Mouse (Mus musculus) bone marrow macrophage, adult 2 months (primary cell): ENCODE measurements at regions not wholly inside any gene's neighbourhood (a gene's known extent, or its start where the extent isn't known, plus 50 kb on each side); places are given as distances from the start of the nearest gene placed in this dataset.

Experiments
- H3K27ac ChIP-seq: 2 replicates; pipeline ENCODE4 v1.5.1; 2012; ENCODE audit warnings: low read depth, low read length; ENCODE audit not compliant: insufficient read depth
- H3K4me1 ChIP-seq: 2 replicates; pipeline ENCODE4 v1.6.1; 2012; ENCODE audit warnings: low read length; ENCODE audit not compliant: control insufficient read depth, insufficient read depth
- H3K4me3 ChIP-seq: 2 replicates; pipeline ENCODE4 v1.5.1; 2012; ENCODE audit warnings: mild to moderate bottlenecking, low read length, moderate library complexity; ENCODE audit not compliant: insufficient read depth
- CTCF ChIP-seq: IDR thresholded peaks from 2 replicates; pipeline ENCODE4 v1.5.1; 2012; ENCODE audit warnings: low read depth, mild to moderate bottlenecking, low read length, moderate library complexity
- POLR2A ChIP-seq: IDR thresholded peaks from 2 replicates; pipeline ENCODE4 v1.6.1; 2012; ENCODE audit warnings: mild to moderate bottlenecking, low read depth, low read length, borderline replicate concordance

DNA sequence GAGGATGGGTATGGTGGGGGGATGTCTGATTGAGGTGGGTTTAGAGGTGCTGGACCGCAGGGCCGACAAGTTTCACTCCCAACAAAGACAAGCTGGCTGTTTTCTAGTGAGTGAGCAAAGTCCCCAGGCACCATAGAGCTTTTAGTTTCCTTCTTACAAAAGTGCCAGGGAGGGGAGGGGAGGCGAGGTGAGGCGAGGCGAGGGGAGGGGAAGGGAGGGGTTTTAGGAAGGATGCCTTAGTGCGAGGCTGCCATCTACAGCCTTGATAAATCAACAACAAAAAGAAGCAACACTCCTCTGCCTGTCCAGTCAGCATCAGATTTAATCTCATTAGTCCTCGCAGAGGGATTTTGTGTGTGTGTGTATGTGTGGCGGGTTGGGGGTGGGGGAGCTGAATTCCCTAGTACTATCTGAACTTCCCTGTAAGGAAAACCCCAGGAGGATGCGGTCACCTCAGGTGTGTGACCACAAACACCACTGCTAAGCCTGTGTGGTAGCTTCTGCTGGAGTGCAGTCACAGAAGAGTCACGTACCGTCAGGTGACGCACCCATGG is 103.8 kb downstream of the Tbx4 start:
- H3K4me1 ChIP-seq, result 0 out of 2 replicates have a peak, but pooled peaks cover 2% of the 10 kb centered on the region
- TF ChIP-seq POLR2A (no peak), CTCF (no peak)
- peak overlapping the region; percentile 40 for H3K4me3 ChIP-seq
- no peak overlapping the region for H3K27ac ChIP-seq

DNA sequence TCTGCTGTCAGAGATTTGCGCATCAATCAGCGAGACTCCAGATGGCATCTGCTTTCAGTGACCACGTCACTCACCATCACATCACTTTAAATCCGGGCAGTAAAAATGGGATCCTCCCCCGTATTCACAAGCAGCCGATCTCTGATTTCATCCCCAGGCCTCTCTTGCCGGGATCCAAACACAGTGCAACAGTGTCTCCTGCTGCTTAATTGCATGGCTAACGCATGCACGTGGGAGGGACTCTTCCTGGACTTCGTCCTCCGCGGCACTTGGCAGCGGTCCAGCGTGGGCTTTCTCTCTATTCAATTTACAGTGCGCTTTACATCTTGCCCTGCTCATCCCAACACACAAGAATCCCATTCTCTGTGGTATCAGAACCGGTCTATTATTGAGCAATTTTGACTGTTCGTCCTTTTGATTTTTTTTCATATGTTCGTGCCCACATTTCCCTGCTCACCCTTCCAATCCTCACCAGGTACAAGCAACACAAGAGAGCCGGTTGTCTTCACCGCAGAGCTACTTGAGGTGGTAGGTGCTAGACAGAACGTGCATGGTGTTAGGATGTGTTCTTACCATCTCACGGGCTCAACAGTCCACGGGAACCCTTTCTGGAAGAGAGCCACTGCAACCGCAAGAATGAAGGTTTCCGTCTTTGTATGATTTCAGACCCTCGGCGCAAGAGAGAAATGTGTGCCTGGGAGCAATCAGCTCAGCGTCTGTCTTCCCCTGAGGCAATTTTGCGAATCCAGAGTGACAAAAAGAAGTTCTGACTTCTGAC is 109.3 kb downstream of the Tbx4 start:
- H3K27ac ChIP-seq, result no peak overlapping the region
- H3K4me3 ChIP-seq, result no peak overlapping the region
- H3K4me1 ChIP-seq, result no peaks in the 10 kb centered on the region
- TF ChIP-seq CTCF (no peak), POLR2A (no peak)

DNA sequence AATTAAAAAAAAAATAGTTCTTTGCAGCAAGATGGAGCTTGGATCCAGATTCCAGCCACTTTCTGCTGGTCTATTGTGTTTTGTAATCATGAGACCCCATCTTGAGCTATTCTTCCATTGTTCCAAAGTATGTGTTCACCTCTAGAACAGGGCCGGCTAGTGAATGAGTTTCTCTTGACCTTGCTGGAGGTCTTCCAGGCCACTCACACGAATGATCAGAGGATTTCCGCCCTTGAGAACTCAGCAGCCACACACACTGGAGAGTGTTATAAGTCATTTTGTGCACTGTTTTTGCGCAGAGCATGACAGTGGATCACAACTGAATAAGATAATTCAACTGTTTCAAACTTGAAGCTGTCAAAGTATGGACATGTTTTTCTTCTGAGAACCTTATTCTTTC is 110.5 kb downstream of the Tbx4 start:
- no peak for TF ChIP-seq CTCF
- TF ChIP-seq POLR2A, result no peak
- Histone ChIP-seq H3K4me3 (no peak overlapping the region), H3K27ac (no peak overlapping the region), H3K4me1 (no peaks in the 10 kb centered on the region)

DNA sequence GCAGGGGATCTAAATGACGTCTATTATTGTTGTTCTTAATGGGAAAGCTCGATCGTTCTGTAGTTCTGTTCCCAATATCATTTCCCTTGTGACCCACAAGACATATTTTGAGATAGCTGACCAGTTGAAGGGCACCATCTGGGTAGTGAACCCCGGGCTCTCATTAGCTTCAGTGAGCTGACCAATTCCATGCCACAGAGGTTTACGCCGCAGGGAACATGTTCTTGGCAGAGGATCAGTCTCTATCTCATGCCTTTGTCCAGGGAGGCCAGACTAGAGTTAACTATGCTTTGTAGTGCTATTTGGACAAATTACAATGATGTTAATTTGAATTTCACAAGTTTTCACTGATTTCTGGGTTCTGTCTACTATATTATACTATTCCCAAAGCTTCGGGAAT is 117.1 kb downstream of the Tbx4 start:
- no peaks in the 10 kb centered on the region for H3K4me1 ChIP-seq
- no peak overlapping the region for H3K27ac ChIP-seq
- TF ChIP-seq POLR2A, result no peak
- TF ChIP-seq CTCF, result no peak
- H3K4me3 ChIP-seq, result no peak overlapping the region

DNA sequence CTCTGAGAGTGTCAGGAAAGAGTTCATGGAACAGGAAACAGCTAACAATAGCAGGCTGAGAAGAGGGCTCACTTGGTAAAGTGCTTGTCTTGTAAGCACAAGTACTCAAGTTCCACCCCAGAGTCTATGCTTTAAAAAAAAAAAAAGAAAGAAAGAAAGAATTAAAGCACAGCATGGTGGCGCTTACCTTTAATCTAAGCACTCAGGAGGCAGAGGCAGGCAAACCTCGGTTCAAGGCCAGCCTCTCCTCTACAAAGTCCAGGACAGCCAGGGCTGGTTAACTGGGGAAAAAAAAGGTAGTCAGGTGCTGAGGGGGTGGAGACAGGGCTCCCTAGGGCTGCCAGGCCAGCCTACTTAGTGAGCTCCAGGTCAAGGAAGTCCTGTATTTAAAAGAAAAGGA is 119.1 kb downstream of the Tbx4 start:
- Histone ChIP-seq H3K4me1 (no peaks in the 10 kb centered on the region), H3K4me3 (no peak overlapping the region), H3K27ac (no peak overlapping the region)
- TF ChIP-seq CTCF (no peak), POLR2A (no peak)

DNA sequence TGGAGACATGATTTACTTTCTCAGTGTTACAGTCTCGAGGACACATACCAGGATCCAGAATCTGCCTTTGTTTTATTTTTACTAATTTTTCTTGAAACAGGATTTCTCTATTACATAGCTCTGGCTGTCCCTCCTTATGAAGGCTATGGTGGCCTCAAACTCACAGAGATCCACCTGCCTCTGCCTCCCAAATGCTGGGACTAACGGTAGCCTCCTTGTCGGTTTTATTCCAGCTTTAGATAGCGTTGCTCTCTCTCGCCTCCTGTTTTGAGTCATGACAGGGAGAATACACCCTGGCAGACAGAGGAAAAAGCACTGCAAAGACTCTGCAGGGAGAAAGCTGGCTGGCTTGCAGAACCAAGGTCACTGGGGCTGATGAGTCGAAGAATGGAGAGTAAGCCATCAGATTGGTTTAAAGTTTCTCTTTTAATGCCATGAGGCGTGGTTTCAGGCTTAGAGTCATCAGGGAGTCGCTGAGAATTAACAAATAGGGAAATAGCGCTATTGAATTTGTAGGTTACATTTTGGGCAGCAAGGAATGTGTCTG is 119.8 kb downstream of the Tbx4 start:
- no peak overlapping the region for H3K27ac ChIP-seq
- TF ChIP-seq CTCF (no peak), POLR2A (no peak)

DNA sequence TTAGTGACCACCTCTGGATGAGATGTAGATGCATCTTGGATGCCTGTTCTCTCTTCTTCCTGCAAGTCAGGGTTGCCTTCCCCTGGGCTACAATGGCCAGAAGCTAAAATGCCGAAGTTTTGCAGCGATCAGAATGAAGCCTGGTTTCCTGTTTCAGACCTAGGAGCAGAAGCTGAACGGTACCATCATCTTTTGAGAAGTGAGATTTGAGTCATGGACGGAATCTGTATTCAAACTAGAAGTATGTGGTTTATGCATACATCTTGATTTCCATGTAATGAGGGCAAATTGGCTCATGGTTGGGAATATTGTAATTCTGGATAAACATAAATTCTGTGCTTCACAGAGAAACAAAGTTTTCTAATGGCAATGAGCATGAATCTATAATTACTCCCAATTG is 120.6 kb downstream of the Tbx4 start:
- TF ChIP-seq CTCF (no peak), POLR2A (no peak)
- Histone ChIP-seq H3K4me1 (no peaks in the 10 kb centered on the region), H3K27ac (no peak overlapping the region), H3K4me3 (no peak overlapping the region)

More for the DNA sequence above, 119.8 kb downstream of the Tbx4 start:
- Histone ChIP-seq H3K4me1 (no peaks in the 10 kb centered on the region), H3K4me3 (no peak overlapping the region)
